Comparison of ENCODE assay signal across 27 mouse cellular contexts in genomic region chr5:34593202-34593727, GRCm38 (mm10). TPM values are rescaled to one million over a fixed set of nuclear protein-coding genes. Genes with fewer than 3 reads are reported as not detected.
DNase-seq lines count a peak whose midpoint lies in the region; ATAC-seq lines count a peak whose summit lies in the region.
"Had no signal": no experiment of that assay in that cellular context is flagged by ENCODE, and none has a peak within 500 bp of the region (broad histone marks: within the 10 kb centered on the region; RNA-seq: fewer than 3 reads in every experiment).

No protein-coding gene starts in this region.

- no peaks in the 10 kb centered on the region for H3K36me3 ChIP-seq in forebrain, embryonic 11.5 days (ENCODE audit: control insufficient read depth, insufficient read depth, low read length)
- peaks cover 3% of the 10 kb centered on the region for H3K36me3 ChIP-seq in forebrain, embryonic 16.5 days (ENCODE audit: control insufficient read depth, insufficient read depth)
- H3K36me3 ChIP-seq: intestine, embryonic 15.5 days had no signal

- H3K9me3 ChIP-seq in forebrain, embryonic 11.5 days (ENCODE audit: control insufficient read depth, low read length) = no peaks in the 10 kb centered on the region
- H3K9me3 ChIP-seq in forebrain, embryonic 16.5 days (ENCODE audit: control insufficient read depth, low read length) = no peaks in the 10 kb centered on the region
- H3K9me3 ChIP-seq: embryonic facial prominence, embryonic 12.5 days; embryonic facial prominence, embryonic 15.5 days; forebrain, embryonic 13.5 days; hindbrain, embryonic 10.5 days; hindbrain, embryonic 13.5 days; intestine, embryonic 15.5 days had no signal

- no peaks in the 10 kb centered on the region for H3K27me3 ChIP-seq in forebrain, embryonic 11.5 days (ENCODE audit: control insufficient read depth, insufficient read depth, low read length)
- no peaks in the 10 kb centered on the region for H3K27me3 ChIP-seq in forebrain, embryonic 16.5 days (replicated peaks; ENCODE audit: control insufficient read depth, insufficient read depth, low read length)
- H3K27me3 ChIP-seq: CH12.LX; embryonic facial prominence, embryonic 12.5 days; embryonic facial prominence, embryonic 15.5 days; forebrain, embryonic 13.5 days; hindbrain, embryonic 13.5 days; intestine, embryonic 15.5 days had no signal

- no peak overlapping the region for H3K4me3 ChIP-seq in forebrain, embryonic 11.5 days (ENCODE audit: low read depth, low read length)
- H3K4me3 ChIP-seq in forebrain, embryonic 16.5 days (replicated peaks; ENCODE audit: low read length) = no peak overlapping the region
- H3K4me3 ChIP-seq: embryonic facial prominence, embryonic 12.5 days; embryonic facial prominence, embryonic 15.5 days; forebrain, embryonic 13.5 days; gastrocnemius, adult 2 months; hindbrain, embryonic 10.5 days; hindbrain, embryonic 13.5 days; intestine, embryonic 15.5 days had no signal

- peak overlapping the region; percentile 65; the same call in 1 of the 2 replicates for H3K27ac ChIP-seq in forebrain, embryonic 11.5 days (ENCODE audit: low read depth, low read length)
- no peak overlapping the region for H3K27ac ChIP-seq in forebrain, embryonic 16.5 days (ENCODE audit: low read length)
- H3K27ac ChIP-seq: embryonic facial prominence, embryonic 12.5 days; embryonic facial prominence, embryonic 15.5 days; gastrocnemius, adult 2 months; hindbrain, embryonic 10.5 days; hindbrain, embryonic 13.5 days; intestine, embryonic 15.5 days had no signal

- ATAC-seq in forebrain, embryonic 11.5 days (replicated peaks; ENCODE audit: low FRiP score) = no peak
- ATAC-seq in forebrain, embryonic 16.5 days = no peak
- ATAC-seq in frontal cortex, adult (ENCODE audit: low TSS enrichment) = no peak
- ATAC-seq: forebrain, embryonic 13.5 days; hindbrain, embryonic 16.5 days; intestine, embryonic 15.5 days had no signal

- H3K4me1 ChIP-seq in forebrain, embryonic 11.5 days (replicated peaks; ENCODE audit: control insufficient read depth, insufficient read depth, low read length) = peaks cover 8% of the 10 kb centered on the region
- H3K4me1 ChIP-seq in forebrain, embryonic 16.5 days (replicated peaks; ENCODE audit: control insufficient read depth, insufficient read depth, low read length) = peaks cover 13% of the 10 kb centered on the region

- H3K4me2 ChIP-seq in forebrain, embryonic 11.5 days (ENCODE audit: low read depth, low read length, severe bottlenecking) = no peak overlapping the region
- no peak overlapping the region for H3K4me2 ChIP-seq in forebrain, embryonic 16.5 days (ENCODE audit: low read length)
- H3K4me2 ChIP-seq: embryonic facial prominence, embryonic 12.5 days; embryonic facial prominence, embryonic 15.5 days; forebrain, embryonic 13.5 days; heart, embryonic 11.5 days; hindbrain, embryonic 13.5 days; intestine, embryonic 15.5 days had no signal

- WGBS in forebrain, embryonic 11.5 days = 95% methylated on average over 9 of the region's 9 CpGs
- WGBS in forebrain, embryonic 16.5 days = 95% methylated on average over 9 of the region's 9 CpGs

- no peak for DNase-seq in forebrain, embryonic 11.5 days (ENCODE audit: low spot score)
- DNase-seq in thymus, postnatal 4 days = peak; percentile 0
- DNase-seq in thymus, postnatal 36 days = no peak
- peak; percentile 85 for DNase-seq in ZHBTc4 (ENCODE audit: low read depth, low spot score)
- DNase-seq: adrenal gland, adult 2 months; adrenal gland, postnatal 14 days; B cell, adult 2 months; cerebellum, adult 11 months; cerebellum, adult 2 months; cerebellum, adult 9-11 months; cerebellum, postnatal 25 days; gastrocnemius, adult 2 months; gastrocnemius, postnatal 14 days; heart, adult 18-20 months; kidney, adult 11 months; kidney, adult 8-10 months had no signal

- no peak overlapping the region for H3K9ac ChIP-seq in forebrain, embryonic 11.5 days (ENCODE audit: low read length)
- H3K9ac ChIP-seq in forebrain, embryonic 16.5 days (replicated peaks; ENCODE audit: low read depth, low read length) = no peak overlapping the region
- H3K9ac ChIP-seq: embryonic facial prominence, embryonic 12.5 days; embryonic facial prominence, embryonic 15.5 days; forebrain, embryonic 13.5 days; hindbrain, embryonic 13.5 days; intestine, embryonic 15.5 days had no signal

RNA-seq across cellular contexts. Expression of gene Add1, which starts 19.8 kb away (rescaled TPM):
- polyA plus RNA-seq in forebrain, embryonic 11.5 days (2014; fragmentation: Nextera tagmentation; extraction: Ambion mirVana) = 202 and 238 TPM in 2 replicates
- 224 and 243 TPM in 2 replicates for polyA plus RNA-seq in forebrain, embryonic 16.5 days (2015; fragmentation: Nextera tagmentation; extraction: Ambion mirVana)

RNA-seq across cellular contexts. Expression of gene Mfsd10, which starts 43.7 kb away (rescaled TPM):
- 87.7 and 96.0 TPM in 2 replicates for polyA plus RNA-seq in forebrain, embryonic 11.5 days (2014; fragmentation: Nextera tagmentation; extraction: Ambion mirVana)
- polyA plus RNA-seq in forebrain, embryonic 16.5 days (2015; fragmentation: Nextera tagmentation; extraction: Ambion mirVana) = 93.0 and 119 TPM in 2 replicates

Comparison
In these comparisons a context has a peak if more than half of its experiments do, and no peak if none do; other contexts are left out.
1. DNase-seq: peak in thymus, postnatal 4 days (single experiment) and ZHBTc4 (single experiment); none in forebrain, embryonic 11.5 days (single experiment) and thymus, postnatal 36 days (0 of 2).